Mouse (Mus musculus): ENCODE data around the gene Aars2. TPM values are rescaled to one million over a fixed set of nuclear protein-coding genes. Genes with fewer than 3 reads are reported as not detected.

Aars2 gene
- polyA plus RNA-seq, 1 experiment from 2014 or later: 8.6 TPM

DNA sequence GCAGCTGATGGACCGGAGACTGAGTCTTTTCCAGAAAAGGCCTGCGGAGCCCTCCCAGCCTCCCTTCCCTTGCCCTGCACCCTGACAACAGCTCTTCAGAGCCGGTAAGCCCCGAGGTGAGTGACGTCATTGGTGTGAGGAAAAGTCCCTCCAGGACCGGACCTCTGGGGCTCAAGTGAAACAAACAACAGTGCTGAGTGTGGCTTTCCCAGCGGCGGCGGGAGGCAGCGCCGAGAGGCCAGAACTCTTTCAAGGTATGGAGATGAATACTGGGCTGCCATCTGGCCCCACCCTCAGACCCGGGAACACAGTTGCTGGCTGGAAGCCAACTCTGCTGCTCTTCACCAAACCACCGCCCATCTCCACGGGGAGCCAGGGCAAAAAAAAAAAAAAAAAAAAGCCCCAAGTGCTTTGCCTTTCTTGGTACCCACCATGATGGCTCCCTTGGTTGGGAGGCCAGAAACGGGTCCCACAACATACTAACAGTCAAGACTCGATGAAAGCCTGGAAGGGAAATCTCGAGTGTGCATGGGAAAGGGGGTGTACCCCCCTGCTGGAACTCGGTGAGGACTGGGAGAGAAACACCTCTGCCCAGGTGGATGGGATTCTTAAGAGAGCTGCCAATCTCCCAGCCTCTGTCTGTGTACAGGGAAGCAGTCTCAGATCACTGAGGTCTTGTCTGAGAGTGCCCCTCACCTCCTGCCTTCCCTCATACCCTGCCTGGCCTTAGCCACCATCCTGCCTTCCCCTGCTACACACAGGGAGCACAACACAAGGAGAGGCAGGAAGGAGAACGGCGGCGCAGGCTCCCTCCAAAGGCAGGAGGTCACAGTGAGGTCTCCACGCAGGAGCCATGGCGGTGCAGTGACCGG is 37.6 kb downstream of the Aars2 start:
- Histone ChIP-seq H3K27me3 (peaks cover 100% of the 10 kb centered on the region), H3K9me3 (replicated peaks) (no peaks in the 10 kb centered on the region), H3K4me3 (replicated peaks) (no peak overlapping the region), H3K9ac (no peak overlapping the region), H3K36me3 (no peaks in the 10 kb centered on the region), H3K4me1 (replicated peaks) (peaks cover 18% of the 10 kb centered on the region), H3K27ac (no peak overlapping the region), H3K4me2 (0 out of 2 replicates have a peak overlapping the region, but pooled peaks have one; percentile 30)
- DNase-seq (no peak), ATAC-seq (ENCODE audit: low read depth) (no peak)
- WGBS (ENCODE audit: insufficient replicate concordance): 4% methylated on average over 24 of the region's 24 CpGs

DNA sequence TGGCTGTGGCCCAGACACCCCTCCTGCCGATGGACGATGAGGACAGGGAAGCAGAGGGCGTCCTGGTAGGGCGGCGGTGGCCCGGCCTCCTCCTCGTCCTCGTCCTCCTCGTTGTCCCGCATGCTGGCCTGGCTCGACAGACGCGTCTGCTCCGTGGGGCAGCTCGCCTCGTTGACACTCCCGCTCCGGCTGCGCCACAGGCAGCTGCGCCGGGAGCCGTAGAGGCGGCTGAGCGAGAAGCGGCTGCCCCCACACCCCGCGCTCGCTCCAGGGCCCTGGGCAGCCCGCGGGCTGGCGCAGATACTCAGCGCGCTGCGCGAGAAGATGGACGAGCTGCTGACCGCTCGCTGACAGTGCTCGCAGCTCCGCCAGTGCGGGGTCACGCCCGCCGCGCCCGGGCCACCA is 38.2 kb downstream of the Aars2 start:
- Histone ChIP-seq H3K4me1 (replicated peaks) (peaks cover 20% of the 10 kb centered on the region), H3K4me2 (peak overlapping the region; percentile 30; the same call in 1 of the 2 replicates), H3K9me3 (replicated peaks) (no peaks in the 10 kb centered on the region), H3K4me3 (replicated peaks) (peak overlapping the region; percentile 21; the same call in 1 of the 2 replicates), H3K27me3 (peaks cover 100% of the 10 kb centered on the region), H3K27ac (no peak overlapping the region), H3K9ac (no peak overlapping the region), H3K36me3 (no peaks in the 10 kb centered on the region)
- 2% methylated on average over 44 of the region's 46 CpGs for WGBS (ENCODE audit: insufficient replicate concordance)
- no peak for DNase-seq
- ATAC-seq (ENCODE audit: low read depth): no peak

DNA sequence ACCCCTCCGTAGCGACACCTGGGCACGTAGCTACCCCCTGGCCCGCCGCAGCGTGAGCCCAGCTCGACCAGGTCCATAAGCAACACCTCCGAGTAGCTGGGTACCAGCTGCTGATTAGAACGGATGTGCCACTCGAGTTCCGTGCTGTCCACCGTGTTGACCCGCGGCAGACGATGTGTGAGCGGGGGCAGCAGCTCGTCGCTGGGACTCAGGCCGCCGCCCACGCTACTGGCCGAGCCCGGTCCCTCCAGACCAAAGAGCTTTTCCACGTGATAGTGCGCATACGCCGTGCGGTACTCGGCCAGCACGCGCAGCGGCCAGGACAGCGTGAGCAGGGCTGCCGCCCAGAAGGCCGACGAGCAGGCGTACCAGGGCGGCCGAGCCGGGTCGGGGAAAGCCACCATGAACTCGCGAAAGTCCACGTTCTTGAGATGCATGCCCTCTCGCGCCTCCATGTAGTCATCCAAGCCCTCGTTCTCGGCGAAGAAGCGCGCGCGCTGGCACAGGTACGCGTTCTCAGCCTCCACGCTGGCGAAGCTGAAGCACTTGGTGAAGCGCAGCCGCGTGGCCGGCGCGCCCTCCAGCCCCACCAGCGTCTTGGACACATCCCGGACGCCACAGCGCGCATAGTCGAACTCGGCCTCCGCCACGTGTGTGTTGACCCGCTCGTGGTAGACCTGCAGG is 38.8 kb downstream of the Aars2 start:
- Histone ChIP-seq H3K27ac (no peak overlapping the region), H3K4me2 (peak overlapping the region; percentile 30), H3K9me3 (replicated peaks) (no peaks in the 10 kb centered on the region), H3K36me3 (no peaks in the 10 kb centered on the region), H3K4me3 (replicated peaks) (peak overlapping the region; percentile 21), H3K27me3 (peaks cover 100% of the 10 kb centered on the region), H3K4me1 (replicated peaks) (peaks cover 20% of the 10 kb centered on the region), H3K9ac (no peak overlapping the region)
- DNase-seq (no peak), ATAC-seq (ENCODE audit: low read depth) (no peak)
- 3% methylated on average over 74 of the region's 74 CpGs for WGBS (ENCODE audit: insufficient replicate concordance)

DNA sequence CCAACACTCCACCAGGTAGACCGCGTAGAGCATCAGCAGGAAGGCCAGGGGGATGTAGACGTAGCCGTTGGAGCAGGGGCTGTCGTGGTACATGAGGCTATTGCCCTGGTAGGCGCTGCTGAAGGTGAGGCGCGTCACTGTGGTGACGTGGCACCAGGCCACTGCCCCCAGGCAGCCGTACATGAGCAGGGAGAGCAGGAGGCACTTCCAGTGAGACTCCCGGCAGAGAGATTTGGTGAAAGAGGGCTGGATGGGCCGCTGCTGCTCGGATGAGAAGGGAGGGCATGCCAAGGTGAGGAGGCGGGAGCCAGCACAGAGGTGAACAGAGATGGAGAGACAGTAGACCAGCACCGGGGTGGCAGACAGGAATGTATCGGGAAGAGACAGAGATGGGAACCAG is 40.3 kb downstream of the Aars2 start:
- Histone ChIP-seq H3K4me3 (replicated peaks) (no peak overlapping the region), H3K27ac (no peak overlapping the region), H3K27me3 (peaks cover 100% of the 10 kb centered on the region), H3K4me2 (no peak overlapping the region), H3K36me3 (no peaks in the 10 kb centered on the region), H3K4me1 (replicated peaks) (peaks cover 23% of the 10 kb centered on the region), H3K9ac (no peak overlapping the region), H3K9me3 (replicated peaks) (no peaks in the 10 kb centered on the region)
- no peak for ATAC-seq (ENCODE audit: low read depth)
- 53% methylated on average over 16 of the region's 16 CpGs for WGBS (ENCODE audit: insufficient replicate concordance)
- no peak for DNase-seq

DNA sequence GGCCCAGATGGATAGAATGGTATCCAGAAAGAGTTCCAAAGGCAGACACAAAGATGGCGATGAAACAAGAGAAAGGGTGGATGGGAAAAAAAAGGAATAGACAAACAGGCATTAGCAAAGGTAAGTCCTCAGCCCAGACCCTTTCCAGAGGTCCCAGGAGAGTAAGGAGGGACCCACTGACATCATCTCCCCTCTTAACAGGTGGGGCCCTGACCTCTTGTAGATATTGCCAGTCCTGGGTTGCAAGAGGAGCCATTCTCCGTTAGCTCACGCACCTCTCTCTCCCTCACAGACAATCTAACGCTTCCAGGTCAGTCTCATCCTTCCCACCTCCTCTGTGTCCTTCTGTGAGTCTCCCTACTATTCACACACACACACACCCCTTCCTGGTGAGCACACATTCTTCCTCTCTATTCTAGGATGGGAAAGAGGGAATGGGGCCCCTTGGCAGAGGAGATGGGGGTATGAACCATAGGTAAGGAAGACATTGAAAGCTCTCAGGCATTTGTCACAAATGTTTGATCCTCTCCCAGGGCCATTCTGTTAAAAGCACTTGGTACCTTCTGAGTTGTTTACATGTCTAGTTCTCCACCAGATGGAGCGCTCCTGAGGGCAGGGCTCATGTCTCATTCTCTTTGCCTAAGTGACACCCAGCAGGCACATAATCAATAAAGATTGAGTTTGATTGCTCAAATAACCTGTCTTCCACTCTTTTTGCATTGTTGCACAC is 41.0 kb downstream of the Aars2 start:
- no peaks in the 10 kb centered on the region for H3K36me3 ChIP-seq
- ATAC-seq (ENCODE audit: low read depth) (no peak), DNase-seq (no peak)
- no peak overlapping the region for H3K4me3 ChIP-seq (replicated peaks)
- H3K27ac ChIP-seq: no peak overlapping the region
- H3K27me3 ChIP-seq: peaks cover 96% of the 10 kb centered on the region
- H3K9ac ChIP-seq: no peak overlapping the region
- peaks cover 24% of the 10 kb centered on the region for H3K4me1 ChIP-seq (replicated peaks)
- WGBS (ENCODE audit: insufficient replicate concordance): 51% methylated on average over 5 of the region's 5 CpGs
- no peak overlapping the region for H3K4me2 ChIP-seq
- H3K9me3 ChIP-seq (replicated peaks): no peaks in the 10 kb centered on the region

DNA sequence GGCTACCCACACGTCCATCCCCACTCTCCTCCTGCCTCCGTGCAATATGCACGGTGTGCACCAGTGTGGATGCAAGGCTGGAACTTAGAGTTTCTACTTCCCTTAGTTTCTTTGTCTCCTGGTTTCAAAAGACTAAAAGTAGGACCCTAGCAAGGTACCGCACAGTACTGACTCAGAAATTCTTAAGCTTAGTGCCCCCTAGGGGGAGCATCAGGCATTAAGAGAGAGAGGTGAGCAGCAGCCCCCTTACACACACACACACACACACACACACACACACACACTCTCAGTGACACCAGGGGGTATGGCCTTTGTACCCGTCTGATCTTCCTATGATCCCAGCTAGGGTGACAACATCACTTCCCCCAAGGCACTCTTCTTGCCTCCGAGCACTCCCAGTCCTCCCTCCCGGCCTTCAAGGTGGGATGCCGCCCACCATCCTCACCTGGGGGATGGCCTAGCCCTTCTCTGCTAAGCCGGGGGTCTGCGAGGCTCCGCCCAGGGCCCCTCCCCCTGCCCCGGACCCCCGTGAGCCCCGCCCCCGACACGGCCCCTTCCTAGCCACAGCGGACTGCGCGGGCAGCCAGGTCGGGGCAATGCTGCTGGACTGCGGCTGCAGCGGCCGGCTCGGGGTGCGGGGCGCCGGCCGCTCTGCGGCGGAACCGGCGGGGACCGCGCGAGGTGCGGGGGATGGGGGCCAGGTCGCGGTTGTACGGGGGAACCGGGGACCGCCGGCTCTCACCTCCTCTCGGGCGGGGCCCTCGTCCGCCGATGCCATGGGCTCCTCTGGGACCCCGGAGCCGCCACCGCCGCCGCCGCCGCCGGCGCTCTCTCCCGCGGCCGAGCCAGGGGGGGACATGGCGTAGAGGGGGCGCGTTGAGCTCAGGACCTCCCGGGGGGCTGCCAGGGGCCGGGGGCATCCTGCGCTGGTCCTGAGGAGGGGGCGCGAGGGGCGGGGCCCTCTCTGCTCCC is 42.2 kb downstream of the Aars2 start:
- no peak for DNase-seq
- Histone ChIP-seq H3K9ac (no peak overlapping the region), H3K27me3 (peaks cover 93% of the 10 kb centered on the region), H3K27ac (no peak overlapping the region), H3K4me2 (peak overlapping the region; percentile 69), H3K4me3 (replicated peaks) (peak overlapping the region; percentile 54), H3K36me3 (no peaks in the 10 kb centered on the region), H3K4me1 (replicated peaks) (peaks cover 24% of the 10 kb centered on the region), H3K9me3 (replicated peaks) (no peaks in the 10 kb centered on the region)
- peak; percentile 8; the same call in 1 of the 2 replicates for ATAC-seq (ENCODE audit: low read depth)
- 4% methylated on average over 49 of the region's 68 CpGs for WGBS (ENCODE audit: insufficient replicate concordance)

DNA sequence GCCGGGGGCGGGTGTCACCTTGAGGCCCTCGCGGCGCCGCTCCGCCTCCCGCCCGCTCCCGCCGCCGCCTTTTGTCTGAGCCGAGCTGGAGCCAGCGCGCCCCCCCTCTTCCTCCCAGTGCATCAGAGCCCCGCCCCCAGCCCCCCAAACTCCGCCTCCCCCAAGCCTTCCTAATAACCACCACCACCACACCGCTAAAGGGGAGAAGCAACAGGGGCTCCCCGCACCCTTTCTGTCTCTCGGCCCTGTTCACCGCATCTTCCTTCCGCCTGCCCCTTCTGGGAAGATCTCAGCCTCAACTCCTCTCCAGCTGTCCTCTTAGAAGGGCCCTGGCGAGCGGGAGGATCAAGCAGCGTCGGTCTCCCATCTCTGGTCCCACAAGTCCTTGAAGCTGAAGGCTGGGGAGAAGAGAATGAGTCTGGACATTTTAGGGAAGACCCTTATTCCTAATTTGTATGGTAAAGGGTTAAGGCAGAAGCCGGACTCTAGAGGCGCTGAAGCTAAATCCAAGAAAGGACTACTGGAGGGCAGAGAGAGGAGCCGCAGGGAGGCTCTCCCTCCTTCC is 43.1 kb downstream of the Aars2 start, which contains the start of gene Tmem151b:
Gene Tmem151b, minus strand, starts transcription at position 61 of the 565 bp plus-strand sequence.
- Histone ChIP-seq H3K27ac (no peak within 1 kb of the TSS), H3K4me3 (replicated peaks) (peak within 1 kb of the TSS; percentile 54), H3K9ac (no peak within 1 kb of the TSS), H3K4me2 (peak within 1 kb of the TSS; percentile 69), H3K36me3 (no peaks in the 10 kb centered on the region), H3K4me1 (replicated peaks) (peaks cover 23% of the 10 kb centered on the region), H3K27me3 (peaks cover 90% of the 10 kb centered on the region), H3K9me3 (replicated peaks) (no peaks in the 10 kb centered on the region)
- no peak for DNase-seq
- 8% methylated on average over 13 of the region's 29 CpGs for WGBS (ENCODE audit: insufficient replicate concordance)
- no peak for ATAC-seq (ENCODE audit: low read depth)

DNA sequence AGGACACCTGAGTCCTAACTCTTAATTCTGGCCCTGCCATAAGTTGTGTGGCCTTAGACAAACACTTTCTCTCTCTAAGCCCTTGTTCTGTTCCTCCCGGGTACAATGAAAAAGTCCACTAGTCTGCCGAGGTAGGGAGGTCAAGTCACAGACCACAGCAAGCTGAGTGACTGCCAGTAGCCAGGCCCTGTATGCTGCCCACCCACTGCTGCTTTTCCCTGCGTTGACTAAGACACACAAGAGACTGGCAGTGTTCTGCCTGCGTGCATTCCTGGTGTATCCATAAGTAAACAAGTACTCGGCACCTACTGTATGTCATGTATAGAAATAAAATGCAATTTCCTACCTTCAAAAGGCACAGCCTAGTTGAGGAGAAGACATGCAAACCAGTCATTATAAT is 43.6 kb downstream of the Aars2 start:
- peaks cover 23% of the 10 kb centered on the region for H3K4me1 ChIP-seq (replicated peaks)
- H3K4me2 ChIP-seq: no peak overlapping the region
- no peak overlapping the region for H3K27ac ChIP-seq
- H3K9ac ChIP-seq: no peak overlapping the region
- H3K36me3 ChIP-seq: no peaks in the 10 kb centered on the region
- WGBS (ENCODE audit: insufficient replicate concordance): 35% methylated on average over 5 of the region's 5 CpGs
- no peaks in the 10 kb centered on the region for H3K9me3 ChIP-seq (replicated peaks)
- peaks cover 86% of the 10 kb centered on the region for H3K27me3 ChIP-seq
- ATAC-seq (ENCODE audit: low read depth) (no peak), DNase-seq (no peak)
- no peak overlapping the region for H3K4me3 ChIP-seq (replicated peaks)

DNA sequence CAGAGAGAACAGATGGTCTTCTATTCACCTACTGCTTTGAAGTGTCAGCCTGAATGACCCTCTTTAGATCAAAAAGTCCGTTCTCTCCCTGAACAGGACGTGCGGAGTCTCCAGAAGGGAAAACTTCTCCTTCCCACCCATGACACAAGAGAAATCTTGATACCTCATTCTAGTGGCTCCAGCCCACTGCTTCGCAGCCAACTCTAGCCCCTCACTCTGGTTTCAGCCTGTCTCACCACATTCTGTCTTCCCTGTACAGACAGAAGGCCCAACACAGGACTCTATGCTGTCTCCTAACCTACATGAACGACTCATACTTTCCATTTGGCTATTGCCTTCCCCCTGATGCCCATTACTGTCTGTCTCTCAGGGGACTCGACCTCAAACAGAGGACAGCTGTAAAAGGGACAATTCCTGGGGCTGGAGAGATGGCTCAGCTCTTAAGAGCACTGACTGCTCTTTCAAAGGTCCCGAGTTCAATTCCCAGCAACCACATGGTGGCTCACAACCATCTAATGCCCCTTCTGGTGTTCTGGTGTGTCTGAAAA is 44.7 kb downstream of the Aars2 start:
- DNase-seq (no peak), ATAC-seq (ENCODE audit: low read depth) (no peak)
- no peak overlapping the region for H3K4me2 ChIP-seq
- H3K27me3 ChIP-seq: peaks cover 85% of the 10 kb centered on the region
- no peak overlapping the region for H3K4me3 ChIP-seq (replicated peaks)
- no peaks in the 10 kb centered on the region for H3K9me3 ChIP-seq (replicated peaks)
- no peaks in the 10 kb centered on the region for H3K36me3 ChIP-seq
- 55% methylated on average over 7 of the region's 7 CpGs for WGBS (ENCODE audit: insufficient replicate concordance)
- H3K27ac ChIP-seq: no peak overlapping the region
- peaks cover 29% of the 10 kb centered on the region for H3K4me1 ChIP-seq (replicated peaks)
- H3K9ac ChIP-seq: no peak overlapping the region

Measured in liver, embryonic 13.5 days (tissue).